Mouse (Mus musculus) spleen, adult 2 months (tissue): Measurements from ENCODE around the gene Klkb1. TPM values are rescaled to one million over a fixed set of nuclear protein-coding genes. Genes with fewer than 3 reads are reported as not detected.
"Not testable (repeated sequence)": the region's sequence is repeated elsewhere in the genome, so short reads cannot be mapped to it uniquely, and the experiment has no call there.

Experiments
- DNase-seq, 2 experiments: peaks; one replicate each; pipeline versions ENCODE4 v3.0.0 to v3.0.0-alpha.2; 2012 to 2021; ENCODE audit warnings: low spot score in 2 of 2, low read depth in 1 of 2
- H3K27ac ChIP-seq: fragments of 200-500 bp; 2 replicates; pipeline ENCODE4 v1.5.1; 2012; ENCODE audit warnings: low read length, inconsistent platforms; ENCODE audit not compliant: insufficient read depth
- H3K27me3 ChIP-seq: fragments of 200-500 bp; 2 replicates; pipeline ENCODE4 v1.6.1; 2012; ENCODE audit warnings: mild to moderate bottlenecking, moderate library complexity, low read length, inconsistent platforms; ENCODE audit not compliant: control insufficient read depth, insufficient read depth
- H3K36me3 ChIP-seq: fragments of 200-500 bp; 2 replicates; pipeline ENCODE4 v1.6.1; 2012; ENCODE audit warnings: mild to moderate bottlenecking, low read length, inconsistent platforms; ENCODE audit not compliant: control insufficient read depth, insufficient read depth
- H3K4me1 ChIP-seq: fragments of 200-500 bp; 2 replicates; pipeline ENCODE4 v1.6.1; 2011; ENCODE audit warnings: inconsistent platforms; ENCODE audit not compliant: control insufficient read depth, insufficient read depth, insufficient read length
- H3K4me3 ChIP-seq: fragments of 200-500 bp; 2 replicates; pipeline ENCODE4 v1.5.1; 2011; ENCODE audit warnings: mild to moderate bottlenecking, inconsistent platforms; ENCODE audit not compliant: insufficient read depth, insufficient read length; ENCODE audit errors: extremely low read depth
- CTCF ChIP-seq: fragments of 200-500 bp; IDR thresholded peaks from 2 replicates; pipeline ENCODE4 v1.5.1; 2011; ENCODE audit warnings: mild to moderate bottlenecking, inconsistent platforms; ENCODE audit not compliant: insufficient read depth, insufficient read length, insufficient replicate concordance; ENCODE audit errors: extremely low read depth
- POLR2A ChIP-seq: fragments of 200-500 bp; IDR thresholded peaks from 2 replicates; pipeline ENCODE4 v1.6.1; 2011; ENCODE audit warnings: low read depth, low read length, inconsistent platforms
- whole genome bisulfite sequencing: fragments of 180-500 bp; shearing (Covaris S2); methylation state at CpG from one replicate; pipeline ENCODE4 v1.1.7; 2018; 5-methylcytosine and 5-hydroxymethylcytosine counted together
- polyA plus RNA-seq: library from polyadenylated mRNA; depleted of rRNA; stranded (reverse); fragments of >200 nt; gene quantifications from 2 replicates; pipeline ENCODE4 v1.2.3, GENCODE M21; 2012

Gene Klkb1
- polyA plus RNA-seq, 1 experiment: 0.02 TPM

GRCm38 (mm10) chr8:45329206-45329980, 34.7 kb upstream of the Klkb1 start:
- no peak overlapping the region for H3K27ac ChIP-seq

GRCm38 (mm10) chr8:45327076-45327475, 32.4 kb upstream of the Klkb1 start:
- not testable (repeated sequence) for H3K27ac ChIP-seq, H3K36me3 ChIP-seq, H3K4me1 ChIP-seq, H3K27me3 ChIP-seq, H3K4me3 ChIP-seq, DNase-seq

More at GRCm38 (mm10) chr8:45329206-45329980, 34.7 kb upstream of the Klkb1 start:
- TF ChIP-seq CTCF (no peak), POLR2A (no peak)
- 0 out of 2 replicates have a peak, but pooled peaks cover 1% of the 10 kb centered on the region for H3K36me3 ChIP-seq
- no peak overlapping the region for H3K4me3 ChIP-seq
- peaks cover 8% of the 10 kb centered on the region for H3K4me1 ChIP-seq
- no peaks in the 10 kb centered on the region for H3K27me3 ChIP-seq
- DNase-seq: no peak
- WGBS: 86% methylated on average over 6 of the region's 6 CpGs

- WGBS: 89% methylated on average over 4 of the region's 4 CpGs
- Histone ChIP-seq H3K27me3 (no peaks in the 10 kb centered on the region), H3K4me1 (no peaks in the 10 kb centered on the region), H3K27ac (no peak overlapping the region), H3K4me3 (no peak overlapping the region), H3K36me3 (0 out of 2 replicates have a peak, but pooled peaks cover 1% of the 10 kb centered on the region)
- TF ChIP-seq POLR2A (no peak), CTCF (no peak)
- DNase-seq: no peak
Measured at GRCm38 (mm10) chr8:45324151-45324550, 29.5 kb upstream of the Klkb1 start.

- H3K27me3 ChIP-seq: no peaks in the 10 kb centered on the region
- WGBS: 85% methylated on average over 2 of the region's 2 CpGs
- DNase-seq: no peak
- no peak overlapping the region for H3K4me3 ChIP-seq
- H3K4me1 ChIP-seq: no peaks in the 10 kb centered on the region
- H3K27ac ChIP-seq: no peak overlapping the region
- no peaks in the 10 kb centered on the region; the same call in 1 of the 2 replicates for H3K36me3 ChIP-seq
- TF ChIP-seq CTCF: no peak
- TF ChIP-seq POLR2A: no peak
Measured at GRCm38 (mm10) chr8:45321365-45321764, 26.7 kb upstream of the Klkb1 start.

GRCm38 (mm10) chr8:45320930-45321329, 26.3 kb upstream of the Klkb1 start:
- H3K36me3 ChIP-seq: no peaks in the 10 kb centered on the region; the same call in 1 of the 2 replicates
- WGBS: 77% methylated on average over 1 of the region's 1 CpGs
- TF ChIP-seq POLR2A (no peak), CTCF (no peak)

DNA sequence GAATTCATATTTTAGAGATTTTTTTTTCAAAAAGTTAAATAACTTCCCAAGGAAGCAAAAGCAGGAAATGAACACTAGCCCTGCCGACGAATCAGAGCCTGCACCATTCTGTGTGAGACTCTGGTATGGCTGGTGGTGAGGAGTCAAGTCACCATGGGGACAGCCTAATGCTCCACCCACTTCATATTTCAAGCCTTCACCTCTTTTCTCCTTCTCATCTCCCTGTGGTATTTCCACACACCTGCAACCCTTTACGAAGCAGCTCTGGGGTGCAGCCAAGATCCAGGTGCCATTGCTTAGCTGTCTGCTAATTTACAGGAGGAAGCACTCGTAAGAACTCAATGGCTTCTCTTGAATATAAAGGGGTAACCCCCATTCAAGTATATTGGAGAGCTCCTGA, 16.3 kb upstream of the Klkb1 start:
- Histone ChIP-seq H3K27me3 (no peaks in the 10 kb centered on the region), H3K4me1 (no peaks in the 10 kb centered on the region), H3K36me3 (peaks cover 9% of the 10 kb centered on the region), H3K27ac (no peak overlapping the region), H3K4me3 (no peak overlapping the region)
- WGBS: 81% methylated on average over 4 of the region's 4 CpGs
- DNase-seq: no peak
- TF ChIP-seq POLR2A: no peak
- no peak for TF ChIP-seq CTCF

More at GRCm38 (mm10) chr8:45320930-45321329, 26.3 kb upstream of the Klkb1 start:
- no peak overlapping the region for H3K4me3 ChIP-seq
- no peak overlapping the region for H3K27ac ChIP-seq
- no peaks in the 10 kb centered on the region for H3K4me1 ChIP-seq
- no peaks in the 10 kb centered on the region for H3K27me3 ChIP-seq
- no peak for DNase-seq

DNA sequence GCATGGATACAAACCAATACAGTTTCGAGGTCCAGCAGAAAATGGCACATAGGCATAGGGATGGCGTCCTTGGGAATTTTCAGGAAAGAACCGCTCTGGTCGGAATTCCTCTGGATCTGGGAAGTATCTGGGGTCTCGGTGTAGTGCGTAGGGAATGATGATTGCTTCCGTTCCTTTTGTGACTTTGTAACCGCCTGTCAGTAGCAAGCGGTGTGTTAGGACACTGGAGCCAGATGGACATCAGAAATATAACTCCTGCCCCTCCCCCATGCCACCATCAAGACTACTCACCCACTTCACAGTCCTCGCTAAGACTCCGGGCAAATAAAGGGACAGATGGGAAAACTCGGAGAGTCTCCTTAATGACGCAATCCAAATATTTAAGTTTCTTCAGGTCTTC, 13.7 kb upstream of the Klkb1 start, which contains the start of gene Gm45753:
Gene Gm45753, minus strand, starts transcription at position 101 of the 400 bp plus-strand sequence.
- no peak within 1 kb of the TSS for H3K27ac ChIP-seq
- H3K4me3 ChIP-seq: no peak within 1 kb of the TSS
- no peaks in the 10 kb centered on the region for H3K27me3 ChIP-seq
- TF ChIP-seq POLR2A (no peak), CTCF (no peak)
- DNase-seq: no peak
- WGBS: 94% methylated on average over 13 of the region's 13 CpGs
- H3K36me3 ChIP-seq: peaks cover 10% of the 10 kb centered on the region
- no peaks in the 10 kb centered on the region for H3K4me1 ChIP-seq
